ENCODE assay signal across 31 mouse cellular contexts in genomic region chr14:48579985-48580384, GRCm38 (mm10).
DNase-seq lines count a peak whose midpoint lies in the region; ATAC-seq and TF ChIP-seq lines count a peak whose summit lies in the region.
"Had no signal": no experiment of that assay in that cellular context is flagged by ENCODE, and none has a peak within 500 bp of the region (broad histone marks: within the 10 kb centered on the region; RNA-seq: fewer than 3 reads in every experiment).

No protein-coding gene starts in this region.

- peak overlapping the region; percentile 27 for H3K9ac ChIP-seq in liver, embryonic 14.5 days (replicated peaks)
- H3K9ac ChIP-seq: forebrain, embryonic 13.5 days; heart, embryonic 12.5 days; limb, embryonic 15.5 days; midbrain, embryonic 13.5 days; neural tube, embryonic 13.5 days had no signal

- no peak for TF ChIP-seq CTCF in G1E (IDR thresholded peaks at IDR 0.05; ENCODE audit: low read depth, low read length)
- no peak for TF ChIP-seq CTCF in liver, embryonic 14.5 days (IDR thresholded peaks at IDR 0.05; ENCODE audit: low read depth)

- no peaks in the 10 kb centered on the region for H3K9me3 ChIP-seq in G1E (replicated peaks)
- H3K9me3 ChIP-seq in erythroblast, embryonic 14.5 days (ENCODE audit: control insufficient read depth, low read length): no peaks in the 10 kb centered on the region
- no peaks in the 10 kb centered on the region for H3K9me3 ChIP-seq in liver, embryonic 14.5 days (ENCODE audit: control insufficient read depth, low read length)
- H3K9me3 ChIP-seq in forebrain, embryonic 10.5 days: no peaks in the 10 kb centered on the region
- H3K9me3 ChIP-seq: embryonic facial prominence, embryonic 10.5 days; forebrain, embryonic 13.5 days; heart, embryonic 12.5 days; limb, embryonic 15.5 days; midbrain, embryonic 13.5 days; neural tube, embryonic 13.5 days had no signal

- H3K4me2 ChIP-seq in liver, embryonic 14.5 days (ENCODE audit: low read depth): peak overlapping the region; percentile 52
- H3K4me2 ChIP-seq: forebrain, embryonic 13.5 days; heart, embryonic 12.5 days; limb, embryonic 15.5 days; midbrain, embryonic 13.5 days; neural tube, embryonic 13.5 days had no signal

- no peak overlapping the region; the same call in 1 of the 2 replicates for H3K4me3 ChIP-seq in G1E (ENCODE audit: low read depth, low read length)
- peak overlapping the region; percentile 4 for H3K4me3 ChIP-seq in erythroblast, embryonic 14.5 days (replicated peaks)
- no peak overlapping the region for H3K4me3 ChIP-seq in liver, embryonic 14.5 days (ENCODE audit: insufficient read depth in 1 of 2, low read depth in 2 of 2, low read length in 2 of 2)
- no peak overlapping the region for H3K4me3 ChIP-seq in forebrain, embryonic 10.5 days
- H3K4me3 ChIP-seq: embryonic facial prominence, embryonic 10.5 days; forebrain, embryonic 13.5 days; heart, embryonic 12.5 days; left cerebral cortex, adult 2 months; limb, embryonic 15.5 days; midbrain, embryonic 13.5 days; myocyte; neural tube, embryonic 13.5 days had no signal

- peaks cover 16% of the 10 kb centered on the region for H3K4me1 ChIP-seq in G1E (ENCODE audit: insufficient read depth, low read depth, low read length)
- peaks cover 22% of the 10 kb centered on the region for H3K4me1 ChIP-seq in erythroblast, embryonic 14.5 days (ENCODE audit: control insufficient read depth)
- H3K4me1 ChIP-seq in liver, embryonic 14.5 days (replicated peaks; ENCODE audit: control insufficient read depth in 2 of 2, insufficient read depth in 2 of 2, low read length in 1 of 2): peaks cover 7 to 17% of the 10 kb centered on the region in 2 experiments
- H3K4me1 ChIP-seq in forebrain, embryonic 10.5 days: peaks cover 10% of the 10 kb centered on the region
- H3K4me1 ChIP-seq: forebrain, embryonic 13.5 days; heart, embryonic 12.5 days; limb, embryonic 15.5 days; neural tube, embryonic 13.5 days had no signal

- peak; percentile 89 for DNase-seq in heart, adult 11 months
- no peak for DNase-seq in heart, postnatal 4 days
- DNase-seq in G1E (ENCODE audit: low spot score): peak; percentile 22
- peak in 2 of 3 experiments; percentile 17 to 24 for DNase-seq in liver, embryonic 14.5 days (ENCODE audit: low read depth in 3 of 3, low spot score in 3 of 3)
- DNase-seq in forebrain, embryonic 10.5 days (ENCODE audit: extremely low spot score, low spot score): no peak
- DNase-seq in adrenal gland, adult 2 months: no peak
- no peak for DNase-seq in left cerebral cortex, adult 8-10 months (ENCODE audit: low spot score in 2 of 2)
- DNase-seq: adrenal gland, postnatal 25 days; cerebellum, adult 9-11 months; gastrocnemius, postnatal 10 days; heart, postnatal 10 days; kidney, adult 9 months; kidney, postnatal 25 days; layer of hippocampus, adult 9-11 months; right cerebral cortex, postnatal 25 days; spleen, adult 18-20 months; thymus, postnatal 25 days had no signal

- ATAC-seq in G1E (ENCODE audit: extremely low read depth, insufficient number of reproducible peaks, low FRiP score, poor library complexity, severe bottlenecking): peak; percentile 57
- peak; percentile 84 for ATAC-seq in liver, embryonic 14.5 days (ENCODE audit: insufficient read depth)
- ATAC-seq: CD4-positive, CD25-positive, alpha-beta regulatory T cell, adult 4 months; forebrain, embryonic 13.5 days; hindbrain, postnatal 0 days; intestine, embryonic 16.5 days; lung, postnatal 0 days had no signal

- H3K36me3 ChIP-seq in G1E (replicated peaks): no peaks in the 10 kb centered on the region
- no peaks in the 10 kb centered on the region for H3K36me3 ChIP-seq in erythroblast, embryonic 14.5 days (ENCODE audit: control insufficient read depth)
- H3K36me3 ChIP-seq in liver, embryonic 14.5 days (replicated peaks; ENCODE audit: control insufficient read depth, insufficient read depth, low read depth): no peaks in the 10 kb centered on the region
- H3K36me3 ChIP-seq in forebrain, embryonic 10.5 days (replicated peaks): no peaks in the 10 kb centered on the region
- H3K36me3 ChIP-seq: embryonic facial prominence, embryonic 10.5 days; heart, embryonic 12.5 days; limb, embryonic 15.5 days; midbrain, embryonic 13.5 days; neural tube, embryonic 13.5 days had no signal

- H3K27me3 ChIP-seq in G1E (ENCODE audit: insufficient read depth, low read length): no peaks in the 10 kb centered on the region
- no peaks in the 10 kb centered on the region for H3K27me3 ChIP-seq in erythroblast, embryonic 14.5 days (ENCODE audit: control insufficient read depth)
- H3K27me3 ChIP-seq in liver, embryonic 14.5 days (ENCODE audit: control insufficient read depth, insufficient read depth, low read length): no peaks in the 10 kb centered on the region
- H3K27me3 ChIP-seq in forebrain, embryonic 10.5 days (ENCODE audit: poor library complexity, severe bottlenecking): peaks cover 30% of the 10 kb centered on the region
- H3K27me3 ChIP-seq: limb, embryonic 15.5 days; neural tube, embryonic 13.5 days had no signal

- peak overlapping the region; percentile 52 for H3K27ac ChIP-seq in liver, embryonic 14.5 days
- no peak overlapping the region for H3K27ac ChIP-seq in forebrain, embryonic 10.5 days
- H3K27ac ChIP-seq: embryonic facial prominence, embryonic 10.5 days; forebrain, embryonic 13.5 days; hindbrain, postnatal 0 days; left cerebral cortex, adult 2 months; limb, embryonic 15.5 days; macrophage; midbrain, embryonic 13.5 days; neural tube, embryonic 13.5 days had no signal

- WGBS in liver, embryonic 14.5 days (ENCODE audit: insufficient replicate concordance): 33% methylated on average over 5 of the region's 5 CpGs
- WGBS in forebrain, embryonic 10.5 days: 84% methylated on average over 5 of the region's 5 CpGs

- no peak for TF ChIP-seq EP300 in liver, embryonic 14.5 days (IDR thresholded peaks at IDR 0.05; ENCODE audit: low read depth)

Comparison
In these comparisons a context has a peak if more than half of its experiments do, and no peak if none do; other contexts are left out.
1. DNase-seq: peak in heart, adult 11 months (single experiment), G1E (single experiment) and liver, embryonic 14.5 days (2 of 3); none in heart, postnatal 4 days (single experiment), forebrain, embryonic 10.5 days (single experiment), adrenal gland, adult 2 months (single experiment) and left cerebral cortex, adult 8-10 months (0 of 2).